In genomic region chr5:118832701-118833100, GRCm38 (mm10) we compare ENCODE assay signal across 16 mouse cellular contexts.
DNase-seq lines count a peak whose midpoint lies in the region; ATAC-seq and TF ChIP-seq lines count a peak whose summit lies in the region.
"Had no signal": no experiment of that assay in that cellular context is flagged by ENCODE, and none has a peak within 500 bp of the region (broad histone marks: within the 10 kb centered on the region; RNA-seq: fewer than 3 reads in every experiment).

No protein-coding gene starts in this region.

- WGBS in midbrain, postnatal 0 days: 69% methylated on average over 6 of the region's 6 CpGs
- WGBS in midbrain, embryonic 15.5 days: 69% methylated on average over 6 of the region's 6 CpGs
- WGBS in hindbrain, postnatal 0 days: 40% methylated on average over 6 of the region's 6 CpGs
- 83% methylated on average over 6 of the region's 6 CpGs for WGBS in forebrain, embryonic 12.5 days

- no peak for TF ChIP-seq CTCF in midbrain, postnatal 0 days (IDR thresholded peaks at IDR 0.05)
- TF ChIP-seq CTCF in hindbrain, postnatal 0 days (IDR thresholded peaks at IDR 0.05; ENCODE audit: low read depth): no peak

- DNase-seq in embryo, embryonic 10.5 days (ENCODE audit: low spot score): peak; percentile 50
- no peak for DNase-seq in embryo, embryonic 11 days
- peak; percentile 49 for DNase-seq in midbrain, postnatal 0 days (ENCODE audit: low spot score)
- peak; percentile 50 for DNase-seq in gastrocnemius, postnatal 14 days
- DNase-seq in hindbrain, postnatal 0 days (ENCODE audit: low spot score): peak; percentile 28
- no peak for DNase-seq in thymus, postnatal 14 days
- DNase-seq: kidney, postnatal 10 days; left cerebral cortex, postnatal 4 days; liver, embryonic 13.5 days; thymus, postnatal 25 days had no signal

- no peaks in the 10 kb centered on the region for H3K27me3 ChIP-seq in midbrain, postnatal 0 days (ENCODE audit: insufficient read depth, low read length)
- no peaks in the 10 kb centered on the region for H3K27me3 ChIP-seq in midbrain, embryonic 15.5 days (replicated peaks)
- H3K27me3 ChIP-seq in hindbrain, postnatal 0 days (ENCODE audit: insufficient read depth, low read length): no peaks in the 10 kb centered on the region
- H3K27me3 ChIP-seq in forebrain, embryonic 12.5 days: no peaks in the 10 kb centered on the region
- H3K27me3 ChIP-seq: heart, embryonic 13.5 days; liver, embryonic 13.5 days; stomach, embryonic 15.5 days had no signal

- no peak for ATAC-seq in midbrain, postnatal 0 days (ENCODE audit: low FRiP score)
- ATAC-seq in midbrain, embryonic 15.5 days (replicated peaks): no peak
- ATAC-seq in hindbrain, postnatal 0 days: no peak
- ATAC-seq in forebrain, embryonic 12.5 days (ENCODE audit: low FRiP score): no peak
- ATAC-seq: lung, postnatal 0 days had no signal

- H3K4me1 ChIP-seq in midbrain, postnatal 0 days (ENCODE audit: insufficient read depth, low read length): no peaks in the 10 kb centered on the region
- no peaks in the 10 kb centered on the region for H3K4me1 ChIP-seq in midbrain, embryonic 15.5 days
- no peaks in the 10 kb centered on the region for H3K4me1 ChIP-seq in hindbrain, postnatal 0 days (ENCODE audit: insufficient read depth, low read length)
- H3K4me1 ChIP-seq in forebrain, embryonic 12.5 days: no peaks in the 10 kb centered on the region
- H3K4me1 ChIP-seq: liver, embryonic 13.5 days; stomach, embryonic 15.5 days had no signal

- no peaks in the 10 kb centered on the region for H3K9me3 ChIP-seq in midbrain, postnatal 0 days (ENCODE audit: low read length)
- no peaks in the 10 kb centered on the region for H3K9me3 ChIP-seq in midbrain, embryonic 15.5 days
- no peaks in the 10 kb centered on the region for H3K9me3 ChIP-seq in hindbrain, postnatal 0 days (ENCODE audit: low read length)
- no peaks in the 10 kb centered on the region for H3K9me3 ChIP-seq in forebrain, embryonic 12.5 days
- H3K9me3 ChIP-seq: heart, embryonic 13.5 days; liver, embryonic 13.5 days; stomach, embryonic 15.5 days had no signal

- H3K9ac ChIP-seq in midbrain, postnatal 0 days (replicated peaks; ENCODE audit: low read length, poor library complexity, severe bottlenecking): no peak overlapping the region
- H3K9ac ChIP-seq in midbrain, embryonic 15.5 days: no peak overlapping the region
- no peak overlapping the region for H3K9ac ChIP-seq in hindbrain, postnatal 0 days (replicated peaks; ENCODE audit: low read length)
- no peak overlapping the region for H3K9ac ChIP-seq in forebrain, embryonic 12.5 days
- H3K9ac ChIP-seq: heart, embryonic 13.5 days; liver, embryonic 13.5 days; stomach, embryonic 15.5 days had no signal

- H3K4me2 ChIP-seq in midbrain, postnatal 0 days (ENCODE audit: low read depth, low read length, poor library complexity, severe bottlenecking): no peak overlapping the region
- H3K4me2 ChIP-seq in midbrain, embryonic 15.5 days: no peak overlapping the region
- H3K4me2 ChIP-seq in hindbrain, postnatal 0 days (ENCODE audit: low read depth, low read length): no peak overlapping the region
- H3K4me2 ChIP-seq in forebrain, embryonic 12.5 days: no peak overlapping the region
- H3K4me2 ChIP-seq: heart, embryonic 13.5 days; liver, embryonic 13.5 days; midbrain, embryonic 11.5 days; stomach, embryonic 15.5 days had no signal

- H3K36me3 ChIP-seq in midbrain, postnatal 0 days (ENCODE audit: insufficient read depth, low read length): no peaks in the 10 kb centered on the region
- no peaks in the 10 kb centered on the region for H3K36me3 ChIP-seq in midbrain, embryonic 15.5 days (replicated peaks)
- no peaks in the 10 kb centered on the region for H3K36me3 ChIP-seq in hindbrain, postnatal 0 days (ENCODE audit: insufficient read depth, low read length)
- H3K36me3 ChIP-seq in forebrain, embryonic 12.5 days (replicated peaks): no peaks in the 10 kb centered on the region
- H3K36me3 ChIP-seq: heart, embryonic 13.5 days; liver, embryonic 13.5 days; stomach, embryonic 15.5 days had no signal

- no peak overlapping the region for H3K4me3 ChIP-seq in midbrain, postnatal 0 days (ENCODE audit: low read depth, low read length)
- H3K4me3 ChIP-seq in midbrain, embryonic 15.5 days: no peak overlapping the region
- no peak overlapping the region for H3K4me3 ChIP-seq in hindbrain, postnatal 0 days (ENCODE audit: low read length)
- H3K4me3 ChIP-seq in forebrain, embryonic 12.5 days (replicated peaks): no peak overlapping the region
- H3K4me3 ChIP-seq: heart, embryonic 13.5 days; liver, embryonic 13.5 days; stomach, embryonic 15.5 days had no signal

- intact Hi-C loops in gastrocnemius, postnatal 14 days (cut with DNase I; ENCODE audit: low total_unique reads): no loop called here

- H3K27ac ChIP-seq in midbrain, postnatal 0 days (ENCODE audit: low read depth, low read length): no peak overlapping the region
- H3K27ac ChIP-seq in midbrain, embryonic 15.5 days: no peak overlapping the region
- no peak overlapping the region for H3K27ac ChIP-seq in hindbrain, postnatal 0 days
- H3K27ac ChIP-seq in forebrain, embryonic 12.5 days: no peak overlapping the region
- H3K27ac ChIP-seq: heart, embryonic 13.5 days; liver, embryonic 13.5 days; stomach, embryonic 15.5 days had no signal

Comparison
In these comparisons a context has a peak if more than half of its experiments do, and no peak if none do; other contexts are left out.
1. DNase-seq: peak in embryo, embryonic 10.5 days (single experiment), midbrain, postnatal 0 days (single experiment), gastrocnemius, postnatal 14 days (single experiment) and hindbrain, postnatal 0 days (single experiment); none in embryo, embryonic 11 days (single experiment) and thymus, postnatal 14 days (single experiment).